ENCODE assay signal across 12 mouse cellular contexts in genomic region chr7:84055961-84056629, GRCm38 (mm10). TPM values are rescaled to one million over a fixed set of nuclear protein-coding genes. Genes with fewer than 3 reads are reported as not detected.
DNase-seq lines count a peak whose midpoint lies in the region; ATAC-seq and TF ChIP-seq lines count a peak whose summit lies in the region.
"Had no signal": no experiment of that assay in that cellular context is flagged by ENCODE, and none has a peak within 500 bp of the region (broad histone marks: within the 10 kb centered on the region; RNA-seq: fewer than 3 reads in every experiment).

No protein-coding gene starts in this region.

- peak; percentile 19 for DNase-seq in adrenal gland, postnatal 10 days
- DNase-seq in adrenal gland, postnatal 4 days (ENCODE audit: low spot score in 2 of 2), result no peak
- DNase-seq in liver, adult 2 months (ENCODE audit: extremely low read depth, low read depth, low spot score), result peak; percentile 52
- DNase-seq in liver, embryonic 11.5 days (ENCODE audit: low spot score), result no peak
- DNase-seq in kidney, postnatal 0 days (ENCODE audit: low spot score), result peak; percentile 75
- DNase-seq in ovary, postnatal 36 days (ENCODE audit: low spot score), result peak; percentile 9
- DNase-seq in midbrain, embryonic 11.5 days (ENCODE audit: low spot score, missing footprints), result no peak
- DNase-seq in testis, postnatal 14 days (ENCODE audit: low spot score), result no peak
- DNase-seq: embryo, embryonic 11 days; spleen, adult 18-20 months had no signal

- no peak for ATAC-seq in liver, embryonic 11.5 days (replicated peaks; ENCODE audit: low FRiP score)
- peak; percentile 90 for ATAC-seq in kidney, postnatal 0 days (replicated peaks; ENCODE audit: low FRiP score, low read depth)
- ATAC-seq in midbrain, embryonic 11.5 days (ENCODE audit: low FRiP score), result no peak
- ATAC-seq: forebrain, embryonic 15.5 days had no signal

- H3K9me3 ChIP-seq in liver, embryonic 11.5 days (ENCODE audit: control insufficient read depth, low read length), result no peaks in the 10 kb centered on the region
- no peaks in the 10 kb centered on the region for H3K9me3 ChIP-seq in kidney, postnatal 0 days (replicated peaks; ENCODE audit: low read length)
- no peaks in the 10 kb centered on the region for H3K9me3 ChIP-seq in midbrain, embryonic 11.5 days (ENCODE audit: control insufficient read depth, low read length)
- H3K9me3 ChIP-seq: forebrain, embryonic 15.5 days had no signal

- no peak overlapping the region for H3K9ac ChIP-seq in liver, adult 2 months (ENCODE audit: low read depth, low read length)
- no peak overlapping the region for H3K9ac ChIP-seq in liver, embryonic 11.5 days (ENCODE audit: low read depth, low read length)
- no peak overlapping the region for H3K9ac ChIP-seq in kidney, postnatal 0 days (ENCODE audit: low read depth, low read length)
- no peak overlapping the region for H3K9ac ChIP-seq in midbrain, embryonic 11.5 days (ENCODE audit: low read length)
- H3K9ac ChIP-seq: forebrain, embryonic 15.5 days had no signal

- no peaks in the 10 kb centered on the region for H3K27me3 ChIP-seq in liver, adult 2 months (ENCODE audit: control insufficient read depth, insufficient read depth, low read length)
- no peaks in the 10 kb centered on the region for H3K27me3 ChIP-seq in liver, embryonic 11.5 days (replicated peaks; ENCODE audit: control insufficient read depth, insufficient read depth, low read length)
- H3K27me3 ChIP-seq in kidney, postnatal 0 days (ENCODE audit: insufficient read depth, low read length), result no peaks in the 10 kb centered on the region
- no peaks in the 10 kb centered on the region for H3K27me3 ChIP-seq in midbrain, embryonic 11.5 days (ENCODE audit: control insufficient read depth, insufficient read depth, low read length)
- H3K27me3 ChIP-seq: forebrain, embryonic 15.5 days had no signal

- no peak for TF ChIP-seq POLR2A in liver, adult 2 months (IDR thresholded peaks at IDR 0.05; ENCODE audit: extremely low read depth, insufficient read depth, low read length)

- H3K4me1 ChIP-seq in liver, adult 2 months (ENCODE audit: control insufficient read depth, insufficient read depth, low read length), result no peaks in the 10 kb centered on the region
- H3K4me1 ChIP-seq in liver, embryonic 11.5 days (replicated peaks; ENCODE audit: control insufficient read depth, insufficient read depth, low read length), result no peaks in the 10 kb centered on the region
- 0 out of 2 replicates have a peak, but pooled peaks cover 9% of the 10 kb centered on the region for H3K4me1 ChIP-seq in kidney, postnatal 0 days (replicated peaks; ENCODE audit: insufficient read depth, low read length)
- no peaks in the 10 kb centered on the region for H3K4me1 ChIP-seq in midbrain, embryonic 11.5 days (ENCODE audit: control insufficient read depth, insufficient read depth, low read length)
- H3K4me1 ChIP-seq: forebrain, embryonic 15.5 days had no signal

- H3K36me3 ChIP-seq in liver, adult 2 months (ENCODE audit: control insufficient read depth, insufficient read depth, low read length), result no peaks in the 10 kb centered on the region
- H3K36me3 ChIP-seq in liver, embryonic 11.5 days (ENCODE audit: control insufficient read depth, insufficient read depth, low read length), result no peaks in the 10 kb centered on the region
- no peaks in the 10 kb centered on the region for H3K36me3 ChIP-seq in kidney, postnatal 0 days (ENCODE audit: insufficient read depth, low read length)
- H3K36me3 ChIP-seq in midbrain, embryonic 11.5 days (ENCODE audit: control insufficient read depth, insufficient read depth, low read length), result no peaks in the 10 kb centered on the region
- H3K36me3 ChIP-seq: forebrain, embryonic 15.5 days had no signal

- H3K4me2 ChIP-seq in liver, embryonic 11.5 days, result no peak overlapping the region
- no peak overlapping the region for H3K4me2 ChIP-seq in kidney, postnatal 0 days (ENCODE audit: low read length)
- no peak overlapping the region for H3K4me2 ChIP-seq in midbrain, embryonic 11.5 days
- H3K4me2 ChIP-seq: forebrain, embryonic 15.5 days had no signal

- WGBS in liver, adult 2 months, result 62% methylated on average over 7 of the region's 7 CpGs
- 68% methylated on average over 7 of the region's 7 CpGs for WGBS in liver, embryonic 11.5 days
- 39% methylated on average over 7 of the region's 7 CpGs for WGBS in kidney, postnatal 0 days
- 84% methylated on average over 7 of the region's 7 CpGs for WGBS in midbrain, embryonic 11.5 days

- no peak overlapping the region for H3K4me3 ChIP-seq in liver, adult 2 months (ENCODE audit: insufficient read depth, low read depth, low read length)
- no peak overlapping the region for H3K4me3 ChIP-seq in liver, embryonic 11.5 days (ENCODE audit: low read depth, low read length)
- H3K4me3 ChIP-seq in kidney, postnatal 0 days (replicated peaks; ENCODE audit: low read depth, low read length), result no peak overlapping the region
- H3K4me3 ChIP-seq in midbrain, embryonic 11.5 days (ENCODE audit: low read depth, low read length), result no peak overlapping the region
- H3K4me3 ChIP-seq: forebrain, embryonic 15.5 days had no signal

- no peak overlapping the region for H3K27ac ChIP-seq in liver, adult 2 months (replicated peaks; ENCODE audit: insufficient read depth, low read depth, low read length)
- no peak overlapping the region for H3K27ac ChIP-seq in liver, embryonic 11.5 days (ENCODE audit: low read depth, low read length)
- peak overlapping the region; percentile 58 for H3K27ac ChIP-seq in kidney, postnatal 0 days
- no peak overlapping the region for H3K27ac ChIP-seq in midbrain, embryonic 11.5 days (ENCODE audit: low read depth, low read length)
- H3K27ac ChIP-seq: forebrain, embryonic 15.5 days had no signal

- H3K79me2 ChIP-seq in liver, adult 2 months (ENCODE audit: control insufficient read depth, insufficient read depth, low read length), result no peaks in the 10 kb centered on the region

- TF ChIP-seq CTCF in liver, adult 2 months (IDR thresholded peaks at IDR 0.05; ENCODE audit: low read depth, low read length), result no peak
- no peak for TF ChIP-seq CTCF in kidney, postnatal 0 days (IDR thresholded peaks at IDR 0.05; ENCODE audit: low read depth)

RNA-seq across cellular contexts. Expression of gene Cemip, which starts 30.2 kb away (rescaled TPM):
- 1 to 10 TPM; 1.7 to 1.8 TPM for total RNA-seq in adrenal gland, postnatal 10 days (2021)
- total RNA-seq in adrenal gland, postnatal 4 days (2021), result 1 to 10 TPM; 1.9 to 2.8 TPM
- total RNA-seq in liver, adult 2 months (2014; rRNA removed), result 0.07 TPM in 1 of 2 replicates, not detected in the other
- not detected in 2 replicates for polyA plus RNA-seq in liver, adult 2 months (2012; rRNA removed)
- 0.14 and 0.15 TPM in 2 replicates for polyA plus RNA-seq in liver, embryonic 11.5 days (2014; fragmentation: Nextera tagmentation; extraction: Ambion mirVana)
- polyA plus RNA-seq in kidney, postnatal 0 days (2015; fragmentation: Nextera tagmentation; extraction: Ambion mirVana), result 0.17 and 0.28 TPM in 2 replicates
- polyA plus RNA-seq in midbrain, embryonic 11.5 days (2014; fragmentation: Nextera tagmentation; extraction: Ambion mirVana), result 0.62 and 0.63 TPM in 2 replicates
- total RNA-seq: megakaryocyte progenitor cell, adult 5-6 weeks had no signal

Comparison
In these comparisons a context has a peak if more than half of its experiments do, and no peak if none do; other contexts are left out.
1. DNase-seq: peak in adrenal gland, postnatal 10 days (single experiment), liver, adult 2 months (single experiment), kidney, postnatal 0 days (single experiment) and ovary, postnatal 36 days (single experiment); none in adrenal gland, postnatal 4 days (0 of 2), liver, embryonic 11.5 days (single experiment), midbrain, embryonic 11.5 days (single experiment) and testis, postnatal 14 days (single experiment).